In the genomic region with DNA sequence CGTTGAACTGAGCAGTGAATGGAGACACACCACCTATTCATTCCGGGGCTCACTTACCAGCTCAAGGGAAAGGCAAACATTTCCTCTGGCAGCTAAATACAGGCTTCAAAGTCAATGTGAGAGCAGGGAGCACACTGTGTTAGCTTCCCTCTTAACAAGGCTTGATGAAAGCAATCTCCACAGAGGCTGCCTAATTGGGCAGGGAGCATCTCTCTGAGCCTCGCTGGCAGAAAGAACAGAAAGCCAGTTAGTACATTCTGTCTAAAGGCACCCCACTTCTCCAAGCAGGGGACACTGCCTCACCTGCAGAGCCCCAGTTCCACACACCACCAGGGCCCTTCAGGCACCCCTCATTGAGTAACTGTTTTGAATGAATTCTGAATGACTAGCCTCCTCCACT, we compare ENCODE assay signal across 27 mouse cellular contexts.
"Had no signal": no experiment of that assay in that cellular context is flagged by ENCODE, and none has a peak within 500 bp of the region (broad histone marks: within the 10 kb centered on the region; RNA-seq: fewer than 3 reads in every experiment).

No protein-coding gene starts in this region.

- H3K36me3 ChIP-seq: heart, embryonic 12.5 days; hindbrain, embryonic 10.5 days; hindbrain, embryonic 12.5 days; intestine, embryonic 15.5 days; kidney, embryonic 15.5 days; limb, embryonic 13.5 days; limb, embryonic 15.5 days; liver, embryonic 12.5 days had no signal

- H3K27ac ChIP-seq: gastrocnemius, adult 2 months; heart, adult 2 months; hindbrain, embryonic 10.5 days; hindbrain, embryonic 12.5 days; hindbrain, embryonic 14.5 days; intestine, embryonic 15.5 days; kidney, embryonic 15.5 days; kidney, postnatal 0 days; limb, embryonic 13.5 days; limb, embryonic 15.5 days; liver, embryonic 12.5 days; liver, embryonic 14.5 days had no signal

- H3K4me1 ChIP-seq: heart, embryonic 12.5 days; hindbrain, embryonic 10.5 days; hindbrain, embryonic 12.5 days; intestine, embryonic 15.5 days; kidney, embryonic 15.5 days; limb, embryonic 13.5 days; limb, embryonic 15.5 days; liver, embryonic 12.5 days had no signal

- H3K4me2 ChIP-seq: heart, embryonic 12.5 days; hindbrain, embryonic 12.5 days; hindbrain, embryonic 14.5 days; intestine, embryonic 15.5 days; kidney, embryonic 15.5 days; limb, embryonic 13.5 days; limb, embryonic 15.5 days; liver, embryonic 12.5 days had no signal

- H3K9me3 ChIP-seq: heart, embryonic 12.5 days; hindbrain, embryonic 10.5 days; hindbrain, embryonic 12.5 days; intestine, embryonic 15.5 days; kidney, embryonic 15.5 days; limb, embryonic 13.5 days; limb, embryonic 15.5 days; liver, embryonic 12.5 days had no signal

- H3K27me3 ChIP-seq: heart, embryonic 12.5 days; hindbrain, embryonic 12.5 days; intestine, embryonic 15.5 days; kidney, embryonic 15.5 days; limb, embryonic 13.5 days; limb, embryonic 15.5 days; liver, embryonic 12.5 days had no signal

- DNase-seq: gastrocnemius, adult 2 months; gastrocnemius, postnatal 10 days; gastrocnemius, postnatal 25 days; heart, adult 2 months; heart, postnatal 10 days; heart, postnatal 4 days; kidney, adult 18-20 months; kidney, adult 8-10 months; kidney, postnatal 14 days; kidney, postnatal 36 days; layer of hippocampus, adult 9-11 months; layer of hippocampus, postnatal 36 days; left cerebral cortex, postnatal 4 days had no signal

- H3K4me3 ChIP-seq: gastrocnemius, adult 2 months; heart, adult 2 months; heart, embryonic 12.5 days; hindbrain, embryonic 10.5 days; hindbrain, embryonic 12.5 days; intestine, embryonic 15.5 days; kidney, embryonic 15.5 days; limb, embryonic 13.5 days; limb, embryonic 15.5 days; liver, embryonic 12.5 days had no signal

- ATAC-seq: hindbrain, embryonic 16.5 days; inflammation-experienced regulatory T-cells, adult 6 months; intestine, embryonic 15.5 days; intestine, postnatal 0 days; liver, embryonic 12.5 days had no signal

- H3K9ac ChIP-seq: heart, embryonic 12.5 days; hindbrain, embryonic 12.5 days; hindbrain, embryonic 14.5 days; intestine, embryonic 15.5 days; kidney, embryonic 15.5 days; limb, embryonic 13.5 days; limb, embryonic 15.5 days; liver, embryonic 12.5 days; liver, embryonic 14.5 days had no signal
